Mouse (Mus musculus) myocyte (in vitro differentiated cells): ENCODE data around the gene Zbtb38. TPM values are rescaled to one million over a fixed set of nuclear protein-coding genes. Genes with fewer than 3 reads are reported as not detected.
"Not testable (repeated sequence)": the region's sequence is repeated elsewhere in the genome, so short reads cannot be mapped to it uniquely, and the experiment has no call there.

Experiments
- H3K27me3 ChIP-seq: one replicate; pipeline ENCODE4 v1.6.1; 2011; ENCODE audit not compliant: control insufficient read depth, insufficient read depth, insufficient read length
- H3K36me3 ChIP-seq: one replicate; pipeline ENCODE4 v1.6.1; 2011; ENCODE audit not compliant: control insufficient read depth, insufficient read depth
- H3K4me2 ChIP-seq: one replicate; pipeline ENCODE4 v1.6.1; 2011; ENCODE audit warnings: low read depth, control low read depth
- H3K4me3 ChIP-seq: one replicate; pipeline ENCODE4 v1.5.1; 2011; ENCODE audit warnings: mild to moderate bottlenecking, control low read depth, moderate library complexity
- H3K79me2 ChIP-seq: one replicate; pipeline ENCODE4 v1.6.1; 2011; ENCODE audit not compliant: control insufficient read depth, insufficient read depth
- H3ac ChIP-seq: one replicate; pipeline ENCODE4 v1.6.1; 2011; ENCODE audit not compliant: control insufficient read depth, insufficient read length
- CEBPB ChIP-seq: IDR thresholded peaks from 2 replicates; pipeline ENCODE4 v1.6.1; 2011; ENCODE audit warnings: mild to moderate bottlenecking, moderate library complexity; ENCODE audit not compliant: poor library complexity, insufficient read depth, severe bottlenecking
- E2F4 ChIP-seq: IDR thresholded peaks from one replicate; pipeline ENCODE4 v1.6.1; 2011; ENCODE audit warnings: mild to moderate bottlenecking, control low read depth, moderate library complexity; ENCODE audit not compliant: insufficient read depth
- MAX ChIP-seq: IDR thresholded peaks from one replicate; pipeline ENCODE4 v1.6.1; 2011; ENCODE audit warnings: low read depth, mild to moderate bottlenecking, control low read depth
- MYOD1 ChIP-seq, 3 experiments: IDR thresholded peaks; one replicate each; pipeline ENCODE4 v1.6.1; 2011; ENCODE audit warnings: control low read depth in 2 of 3, low read depth in 2 of 3, mild to moderate bottlenecking in 2 of 3, moderate library complexity in 1 of 3; ENCODE audit not compliant: insufficient read length in 2 of 3, control insufficient read depth in 1 of 3
- MYOG ChIP-seq, 3 experiments: IDR thresholded peaks; one replicate each; pipeline ENCODE4 v1.6.1; 2011; ENCODE audit warnings: control low read depth in 2 of 3, low read depth in 2 of 3, mild to moderate bottlenecking in 2 of 3; ENCODE audit not compliant: insufficient read length in 2 of 3, control insufficient read depth in 1 of 3, insufficient read depth in 1 of 3
- POLR2A ChIP-seq: IDR thresholded peaks from one replicate; pipeline ENCODE4 v1.6.1; 2011; ENCODE audit warnings: low read depth, mild to moderate bottlenecking, control low read depth, moderate library complexity; ENCODE audit not compliant: insufficient read length
- POLR2AphosphoS2 ChIP-seq: IDR thresholded peaks from one replicate; pipeline ENCODE4 v1.6.1; 2011; ENCODE audit warnings: low read depth, control low read depth; ENCODE audit not compliant: insufficient read length
- REST ChIP-seq: IDR thresholded peaks from one replicate; pipeline ENCODE4 v1.6.1; 2011; ENCODE audit warnings: mild to moderate bottlenecking, control low read depth, moderate library complexity; ENCODE audit not compliant: insufficient read depth, insufficient read length
- SRF ChIP-seq: IDR thresholded peaks from one replicate; pipeline ENCODE4 v1.6.1; 2011; ENCODE audit warnings: low read depth; ENCODE audit not compliant: control insufficient read depth, insufficient read length
- TCF12 ChIP-seq: IDR thresholded peaks from one replicate; pipeline ENCODE4 v1.6.1; 2011; ENCODE audit warnings: mild to moderate bottlenecking, control low read depth; ENCODE audit not compliant: poor library complexity, insufficient read depth, severe bottlenecking
- TCF3 ChIP-seq: IDR thresholded peaks from one replicate; pipeline ENCODE4 v1.6.1; 2011; ENCODE audit warnings: low read depth, control low read depth; ENCODE audit not compliant: insufficient read length
- USF1 ChIP-seq: IDR thresholded peaks from one replicate; pipeline ENCODE4 v1.6.1; 2011; ENCODE audit warnings: low read depth, mild to moderate bottlenecking, control low read depth, moderate library complexity
- polyA plus RNA-seq: library from polyadenylated mRNA; unstranded; fragments of >200 nt; fragmentation: generic; extraction: Trizol; gene quantifications from one replicate; pipeline ENCODE4 v1.2.1, GENCODE M21; 2012; ENCODE audit warnings: missing spikeins

Zbtb38 gene
- polyA plus RNA-seq, 1 experiment, result 9.1 TPM

DNA sequence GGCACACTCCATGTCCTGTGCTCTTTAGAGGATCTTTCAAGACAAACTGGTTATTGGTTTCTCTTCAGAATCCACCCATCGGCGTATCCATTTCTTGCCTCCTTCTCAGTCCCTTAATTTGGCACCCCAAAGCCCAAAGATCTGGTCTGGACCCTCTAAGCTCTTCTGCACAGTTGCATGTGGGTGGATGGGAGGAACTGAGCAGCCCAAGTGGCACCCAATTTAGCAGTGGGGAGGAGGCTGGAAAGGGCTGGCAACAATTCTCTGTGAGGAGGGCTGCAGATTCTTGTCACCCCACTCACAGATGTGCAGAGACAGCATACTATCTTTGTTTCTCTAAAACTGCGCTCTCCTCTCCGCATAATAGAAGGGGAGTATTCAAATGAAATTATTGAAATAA lies 103.3 kb downstream of the Zbtb38 start:
- Histone ChIP-seq H3K4me3 (no peak overlapping the region), H3K27me3 (no peaks in the 10 kb centered on the region), H3K36me3 (no peaks in the 10 kb centered on the region), H3K4me2 (no peak overlapping the region), H3K79me2 (no peaks in the 10 kb centered on the region), H3ac (no peak overlapping the region)
- TF ChIP-seq TCF12 (no peak), E2F4 (no peak), POLR2A (no peak), SRF (no peak)

DNA sequence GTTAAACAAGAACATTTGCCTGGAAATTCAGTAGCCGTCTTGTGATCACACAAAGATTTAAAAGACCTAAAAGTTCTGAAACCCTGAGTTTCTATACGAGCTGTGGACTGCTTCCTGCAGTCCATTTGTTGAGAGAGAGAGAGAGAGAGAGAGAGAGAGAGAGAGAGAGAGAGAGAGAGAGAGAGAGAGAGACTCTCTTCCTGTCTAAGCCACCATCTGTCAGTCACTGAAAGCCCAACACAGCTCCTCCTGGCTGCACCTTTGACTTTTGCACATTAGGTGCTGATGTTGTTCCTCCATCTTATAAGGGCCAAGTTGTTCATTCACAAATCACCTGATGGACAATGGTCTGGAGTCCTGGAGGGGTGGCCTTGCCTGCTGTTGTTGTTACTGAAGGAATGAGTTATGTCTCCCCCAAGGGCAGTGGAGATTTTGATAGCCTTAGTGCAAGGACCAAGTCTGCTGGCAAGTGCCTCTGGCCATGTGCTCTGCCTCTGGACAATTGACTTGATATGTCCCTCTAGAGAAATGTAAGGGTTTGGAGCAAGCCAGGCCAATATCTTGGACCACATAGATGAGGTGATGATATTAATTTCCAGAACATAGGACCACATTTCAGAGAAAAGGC lies 105.8 kb downstream of the Zbtb38 start:
- no peak overlapping the region for H3K4me3 ChIP-seq
- H3ac ChIP-seq, result no peak overlapping the region
- H3K36me3 ChIP-seq, result no peaks in the 10 kb centered on the region
- no peaks in the 10 kb centered on the region for H3K79me2 ChIP-seq
- TF ChIP-seq MAX, result no peak
- TF ChIP-seq MYOD1 (IDR thresholded peaks at IDR 0.05; ENCODE audit: control insufficient read depth in 1 of 3, insufficient read length in 2 of 3, low read depth in 2 of 3), result no peak
- no peak for TF ChIP-seq TCF12
- no peak for TF ChIP-seq TCF3
- no peak for TF ChIP-seq POLR2A
- no peak for TF ChIP-seq POLR2AphosphoS2
- no peak for TF ChIP-seq SRF
- no peak for TF ChIP-seq E2F4
- no peak for TF ChIP-seq USF1
- no peak for TF ChIP-seq MYOG (IDR thresholded peaks at IDR 0.05; ENCODE audit: control insufficient read depth in 1 of 3, insufficient read depth in 1 of 3, insufficient read length in 2 of 3, low read depth in 2 of 3)
- no peak for TF ChIP-seq CEBPB
- TF ChIP-seq REST, result no peak
- no peaks in the 10 kb centered on the region for H3K27me3 ChIP-seq
- H3K4me2 ChIP-seq, result no peak overlapping the region

DNA sequence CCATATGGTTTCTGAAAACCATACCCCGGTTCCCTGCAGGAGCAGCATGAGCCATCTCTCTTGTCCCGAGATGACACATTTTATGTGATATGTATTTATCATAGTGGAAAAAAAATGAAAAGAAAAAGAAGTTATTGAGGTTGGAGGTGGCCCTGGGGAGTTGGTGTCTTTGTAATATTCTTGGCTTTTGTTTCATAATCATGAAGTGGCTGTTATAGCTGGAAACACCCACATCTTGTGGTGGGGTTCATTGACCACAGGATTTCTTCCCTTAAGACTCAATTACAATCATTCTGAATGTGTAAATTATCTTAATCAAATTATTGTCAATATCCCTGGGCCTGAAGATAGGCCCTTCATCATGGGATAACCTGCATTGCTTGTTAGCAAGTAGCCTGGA lies 107.8 kb downstream of the Zbtb38 start:
- no peak for TF ChIP-seq MYOD1 (IDR thresholded peaks at IDR 0.05; ENCODE audit: control insufficient read depth in 1 of 3, insufficient read length in 2 of 3, low read depth in 2 of 3)
- no peak for TF ChIP-seq MAX
- TF ChIP-seq MYOG (IDR thresholded peaks at IDR 0.05; ENCODE audit: control insufficient read depth in 1 of 3, insufficient read depth in 1 of 3, insufficient read length in 2 of 3, low read depth in 2 of 3), result no peak
- TF ChIP-seq POLR2A, result no peak
- no peak for TF ChIP-seq TCF3
- no peak for TF ChIP-seq CEBPB
- no peak for TF ChIP-seq POLR2AphosphoS2
- no peak for TF ChIP-seq USF1
- no peak for TF ChIP-seq TCF12
- no peak for TF ChIP-seq E2F4
- no peak for TF ChIP-seq REST
- no peak for TF ChIP-seq SRF
- Histone ChIP-seq H3K79me2 (no peaks in the 10 kb centered on the region), H3K36me3 (no peaks in the 10 kb centered on the region), H3K4me3 (no peak overlapping the region), H3ac (no peak overlapping the region), H3K27me3 (no peaks in the 10 kb centered on the region), H3K4me2 (no peak overlapping the region)

DNA sequence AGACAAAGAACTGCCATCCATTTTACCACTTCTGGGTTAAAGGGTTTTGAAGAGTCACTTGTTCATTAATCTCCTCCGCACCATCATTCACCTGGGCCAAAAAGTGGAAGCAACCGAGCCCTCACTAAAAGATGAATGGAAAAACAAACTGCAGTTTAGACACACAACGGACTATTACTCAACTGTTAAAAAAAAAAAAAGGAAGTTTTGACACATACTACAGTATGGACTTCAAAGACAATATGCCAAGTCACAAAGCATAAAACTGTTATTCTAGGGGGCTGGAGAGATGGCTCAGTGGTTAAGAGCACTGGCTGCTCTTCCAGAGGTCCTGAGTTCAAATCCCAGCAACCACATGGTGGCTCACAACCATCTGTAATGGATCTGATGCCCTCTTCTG lies 108.6 kb downstream of the Zbtb38 start:
- H3K4me3 ChIP-seq, H3K27me3 ChIP-seq, H3ac ChIP-seq, H3K79me2 ChIP-seq, H3K36me3 ChIP-seq, H3K4me2 ChIP-seq: not testable (repeated sequence)

DNA sequence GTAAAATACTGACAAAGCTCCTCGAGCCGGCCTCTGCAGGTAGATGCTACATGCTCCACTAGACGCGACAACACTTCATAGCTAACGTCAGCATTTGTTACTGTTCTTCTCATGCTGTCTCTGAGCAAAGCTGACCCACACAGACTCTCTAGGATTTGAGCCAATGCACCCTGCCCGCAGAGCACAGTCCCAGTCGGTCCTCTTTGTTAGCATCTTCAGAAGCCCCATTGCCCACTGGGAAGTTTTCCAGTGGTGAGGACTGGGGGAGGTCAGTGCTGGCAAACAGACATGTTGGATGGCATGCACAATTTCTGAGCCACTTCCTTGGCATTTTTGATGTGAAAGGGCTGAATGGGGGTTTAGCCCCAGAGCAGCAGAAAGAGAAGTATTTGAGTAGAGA lies 113.2 kb downstream of the Zbtb38 start:
- TF ChIP-seq MAX, result no peak
- TF ChIP-seq SRF, result no peak
- TF ChIP-seq MYOD1 (IDR thresholded peaks at IDR 0.05; ENCODE audit: control insufficient read depth in 1 of 3, insufficient read length in 2 of 3, low read depth in 2 of 3), result no peak
- TF ChIP-seq POLR2A, result no peak
- TF ChIP-seq E2F4, result no peak
- TF ChIP-seq MYOG (IDR thresholded peaks at IDR 0.05; ENCODE audit: control insufficient read depth in 1 of 3, insufficient read depth in 1 of 3, insufficient read length in 2 of 3, low read depth in 2 of 3), result no peak
- no peak for TF ChIP-seq REST
- TF ChIP-seq USF1, result no peak
- TF ChIP-seq TCF12, result no peak
- TF ChIP-seq TCF3, result no peak
- no peak for TF ChIP-seq POLR2AphosphoS2
- TF ChIP-seq CEBPB, result no peak

More for the DNA sequence above, 113.2 kb downstream of the Zbtb38 start:
- H3ac ChIP-seq, result no peak overlapping the region
- no peaks in the 10 kb centered on the region for H3K36me3 ChIP-seq
- H3K4me3 ChIP-seq, result no peak overlapping the region
- no peaks in the 10 kb centered on the region for H3K79me2 ChIP-seq
- H3K4me2 ChIP-seq, result no peak overlapping the region
- H3K27me3 ChIP-seq, result no peaks in the 10 kb centered on the region
